Mouse (Mus musculus): ENCODE measurements around the gene Urod. TPM values are rescaled to one million over a fixed set of nuclear protein-coding genes. Genes with fewer than 3 reads are reported as not detected.

Gene Urod
- 82.0 and 97.4 TPM in 2 replicates for polyA plus RNA-seq (2015; fragmentation: Nextera tagmentation; extraction: Ambion mirVana)

DNA sequence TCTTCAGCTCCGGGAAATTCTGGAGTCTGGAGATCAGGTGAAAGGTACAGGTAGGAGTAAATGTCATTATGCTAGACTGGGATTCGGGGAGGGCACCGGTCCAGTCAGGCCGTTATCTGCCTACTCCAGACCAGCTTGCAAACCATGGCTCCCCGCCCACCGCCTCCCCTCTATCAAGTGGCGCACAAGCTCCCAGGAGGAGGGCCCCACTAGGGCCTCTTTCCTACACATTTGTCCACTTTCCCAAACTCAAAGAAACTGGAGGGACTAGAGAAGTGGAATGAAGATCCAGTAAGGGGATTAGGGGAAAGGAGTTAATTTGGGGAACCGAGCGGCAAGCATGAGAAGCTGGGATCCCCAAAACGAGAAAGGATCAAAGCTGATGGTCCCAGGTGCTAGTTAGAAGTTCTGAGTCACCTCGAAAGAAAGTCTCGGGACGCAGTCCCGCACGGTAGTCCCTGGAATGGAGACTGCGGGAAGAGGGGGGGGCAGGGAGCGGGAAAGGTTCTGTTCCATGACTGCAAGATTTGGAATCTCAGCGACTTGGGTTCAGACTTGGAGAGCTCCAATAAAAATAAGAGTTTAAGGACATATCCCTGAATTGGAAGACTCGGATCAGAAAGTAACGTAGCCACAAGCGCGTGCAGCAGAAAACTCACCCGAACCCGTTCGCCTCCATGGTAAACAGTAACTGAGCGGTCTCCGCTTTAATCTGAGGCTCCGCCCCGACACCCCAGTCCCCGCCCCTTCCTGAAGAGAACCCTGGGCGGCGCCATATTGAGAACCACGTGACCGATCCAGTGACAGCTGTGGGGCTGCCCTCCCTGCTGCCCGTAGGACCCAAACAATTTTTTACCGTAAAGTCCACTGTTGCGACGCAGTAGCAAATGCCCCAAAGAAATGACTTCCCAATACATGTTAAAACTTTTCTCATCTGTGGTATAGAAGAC is at the start of gene Urod:
TSS of gene Urod (minus strand) at position 742 of the 950 bp plus-strand sequence.
- under 1% methylated on average over 38 of the region's 38 CpGs for WGBS
- 0 out of 2 replicates have a peak, but pooled peaks cover 7% of the 10 kb centered on the region for H3K36me3 ChIP-seq

DNA sequence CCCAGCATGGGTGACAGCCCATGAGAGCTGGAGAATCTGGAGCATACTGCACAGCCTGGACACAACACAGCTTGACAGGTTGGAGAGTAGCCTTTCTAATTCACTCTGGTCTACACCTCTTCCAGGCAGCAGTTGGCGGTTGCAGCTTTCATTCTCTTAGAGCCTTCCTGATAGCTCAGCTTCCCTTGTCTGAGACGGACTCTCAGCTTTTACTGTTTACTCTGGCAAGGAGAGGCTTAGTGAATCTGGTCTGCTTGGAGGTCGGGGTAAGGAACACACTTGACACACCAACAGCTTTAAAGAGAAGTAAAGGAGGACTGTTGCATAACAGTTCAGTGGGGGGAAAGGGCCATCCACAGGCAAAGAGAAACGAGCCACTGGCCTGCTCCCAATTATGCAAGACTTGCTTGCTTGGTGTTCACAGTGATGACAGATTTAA is 47.1 kb upstream of the Urod start:
- Histone ChIP-seq H3K4me2 (no peak overlapping the region), H3K4me1 (peaks cover 10% of the 10 kb centered on the region; the same call in 1 of the 2 replicates), H3K27me3 (replicated peaks) (no peaks in the 10 kb centered on the region), H3K9me3 (no peaks in the 10 kb centered on the region), H3K9ac (no peak overlapping the region), H3K4me3 (replicated peaks) (no peak overlapping the region), H3K36me3 (no peaks in the 10 kb centered on the region), H3K27ac (peak overlapping the region; percentile 38; the same call in 1 of the 2 replicates)
- 42% methylated on average over 4 of the region's 4 CpGs for WGBS
- ATAC-seq (ENCODE audit: insufficient read depth, low FRiP score, low read depth): no peak

More for the DNA sequence above, at the start of gene Urod:
- H3K27me3 ChIP-seq (replicated peaks): no peaks in the 10 kb centered on the region
- peak within 1 kb of the TSS; percentile 69; the same call in 1 of the 2 replicates for H3K27ac ChIP-seq
- H3K9ac ChIP-seq: peak within 1 kb of the TSS; percentile 67
- ATAC-seq (ENCODE audit: insufficient read depth, low FRiP score, low read depth): peak; percentile 91
- H3K4me1 ChIP-seq: peaks cover 25% of the 10 kb centered on the region
- H3K4me2 ChIP-seq: peak within 1 kb of the TSS; percentile 95
- no peaks in the 10 kb centered on the region for H3K9me3 ChIP-seq
- peak within 1 kb of the TSS; percentile 89 for H3K4me3 ChIP-seq (replicated peaks)

DNA sequence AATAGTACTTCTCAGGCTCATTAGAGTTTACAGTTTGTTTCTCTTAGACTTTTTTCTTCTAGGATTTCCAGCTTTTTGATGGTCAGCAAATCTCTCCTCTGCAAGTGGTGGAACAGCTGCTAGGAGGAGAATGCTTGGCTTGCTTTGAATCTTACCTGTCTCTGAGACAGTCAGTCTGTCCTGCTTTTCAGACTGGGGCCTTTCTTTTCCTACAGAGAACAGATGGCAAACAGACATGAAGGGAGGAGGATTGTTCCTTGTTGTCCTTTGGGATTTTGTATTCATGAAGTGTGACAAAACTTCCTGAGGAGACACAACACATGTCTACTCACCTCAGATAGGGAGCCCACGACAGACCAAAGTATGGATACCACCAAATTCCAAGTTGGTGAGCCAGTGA is 46.6 kb upstream of the Urod start:
- no peaks in the 10 kb centered on the region for H3K36me3 ChIP-seq
- H3K4me2 ChIP-seq: no peak overlapping the region
- H3K9me3 ChIP-seq: no peaks in the 10 kb centered on the region
- H3K27me3 ChIP-seq (replicated peaks): no peaks in the 10 kb centered on the region
- H3K9ac ChIP-seq: no peak overlapping the region
- H3K4me1 ChIP-seq: peaks cover 10% of the 10 kb centered on the region; the same call in 1 of the 2 replicates
- no peak for ATAC-seq (ENCODE audit: insufficient read depth, low FRiP score, low read depth)
- H3K4me3 ChIP-seq (replicated peaks): no peak overlapping the region
- 51% methylated on average over 1 of the region's 1 CpGs for WGBS
- H3K27ac ChIP-seq: peak overlapping the region; percentile 38; the same call in 1 of the 2 replicates

DNA sequence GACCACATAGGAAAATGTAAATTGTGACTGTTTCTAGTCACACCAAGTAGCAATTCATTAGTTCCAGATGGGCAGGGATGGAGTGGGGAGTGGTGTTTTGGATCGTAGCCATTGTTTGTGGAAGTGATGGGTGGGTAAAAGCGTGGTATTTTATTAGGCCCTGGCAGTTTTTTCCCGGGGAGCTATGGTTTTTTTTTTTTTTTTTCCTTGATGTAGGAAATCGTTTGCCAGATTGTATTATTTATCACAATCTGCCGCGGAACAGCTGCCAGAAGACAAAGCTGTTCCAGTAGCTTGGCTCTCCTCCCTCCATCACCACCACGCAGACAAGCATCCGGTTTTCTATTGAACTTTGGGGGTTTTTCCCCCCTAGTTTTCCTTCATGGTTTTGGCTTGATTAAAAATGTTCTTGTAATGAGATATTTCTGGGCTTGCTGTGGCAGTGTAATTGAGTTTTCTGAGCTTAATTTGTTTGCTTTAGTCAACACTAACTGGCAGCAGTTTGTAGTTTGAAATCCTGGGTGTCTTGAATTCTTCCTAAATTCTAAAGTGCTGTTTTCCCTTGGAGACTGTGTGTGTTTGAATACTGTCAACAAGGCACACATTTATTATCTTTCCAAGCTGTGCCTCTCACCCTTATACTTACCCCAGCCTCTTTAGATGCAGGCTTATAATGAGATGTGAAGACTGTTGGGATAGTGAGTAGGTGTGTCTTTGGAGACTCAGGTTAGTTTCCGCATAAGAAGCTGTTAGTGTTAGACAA is 45.9 kb upstream of the Urod start:
- H3K4me2 ChIP-seq: no peak overlapping the region
- H3K4me1 ChIP-seq: peaks cover 10% of the 10 kb centered on the region; the same call in 1 of the 2 replicates
- H3K36me3 ChIP-seq: no peaks in the 10 kb centered on the region
- H3K4me3 ChIP-seq (replicated peaks): no peak overlapping the region
- H3K27me3 ChIP-seq (replicated peaks): no peaks in the 10 kb centered on the region
- no peak overlapping the region for H3K9ac ChIP-seq
- no peaks in the 10 kb centered on the region for H3K9me3 ChIP-seq
- ATAC-seq (ENCODE audit: insufficient read depth, low FRiP score, low read depth): no peak
- WGBS: 29% methylated on average over 9 of the region's 9 CpGs
- peak overlapping the region; percentile 52 for H3K27ac ChIP-seq

DNA sequence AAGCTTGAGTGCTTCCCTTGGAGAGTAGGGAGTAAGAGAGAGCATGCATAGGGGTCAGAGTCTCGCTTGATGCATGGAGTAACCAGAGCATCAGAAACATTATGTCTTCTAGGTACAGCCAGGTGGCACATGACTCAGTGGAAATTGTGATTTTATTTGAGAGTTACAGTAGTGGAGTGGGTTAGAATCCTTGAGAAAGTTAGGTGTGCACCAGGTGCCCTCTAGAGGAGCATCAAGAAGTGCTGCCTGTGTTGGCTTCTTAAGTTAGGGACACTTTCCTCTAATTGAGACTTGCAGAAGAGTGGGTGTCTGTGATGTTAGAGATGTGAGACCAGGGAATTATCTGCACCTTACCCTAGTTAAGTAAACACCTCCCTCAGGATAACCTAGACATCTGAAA is 36.9 kb upstream of the Urod start:
- no peaks in the 10 kb centered on the region for H3K27me3 ChIP-seq (replicated peaks)
- H3K27ac ChIP-seq: no peak overlapping the region
- no peak overlapping the region for H3K9ac ChIP-seq
- no peak for ATAC-seq (ENCODE audit: insufficient read depth, low FRiP score, low read depth)
- H3K36me3 ChIP-seq: peaks cover 8% of the 10 kb centered on the region; the same call in 1 of the 2 replicates
- H3K4me1 ChIP-seq: no peaks in the 10 kb centered on the region
- no peaks in the 10 kb centered on the region for H3K9me3 ChIP-seq
- no peak overlapping the region for H3K4me3 ChIP-seq (replicated peaks)
- H3K4me2 ChIP-seq: no peak overlapping the region
- WGBS: 86% methylated on average over 1 of the region's 1 CpGs

DNA sequence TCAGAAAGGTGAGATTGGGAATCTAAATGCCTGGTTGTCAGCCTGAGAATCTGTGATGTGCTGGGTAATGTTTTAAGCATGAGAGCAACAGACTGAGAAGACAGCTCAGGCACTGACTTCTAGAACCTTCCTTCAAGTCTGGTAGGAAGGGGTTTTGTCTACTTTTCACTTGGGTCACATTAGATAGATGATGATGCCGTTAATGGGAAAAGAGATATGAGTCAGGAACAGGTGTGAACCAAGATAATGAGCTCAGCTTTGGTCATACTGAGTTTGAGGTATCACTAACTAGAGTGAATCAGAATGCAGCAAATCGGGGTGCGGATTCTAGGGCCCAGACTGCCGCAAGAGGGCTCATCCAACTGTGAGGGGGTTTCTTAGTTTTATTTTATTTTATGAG is 29.3 kb upstream of the Urod start:
- no peak for ATAC-seq (ENCODE audit: insufficient read depth, low FRiP score, low read depth)
- Histone ChIP-seq H3K27me3 (replicated peaks) (no peaks in the 10 kb centered on the region), H3K4me2 (no peak overlapping the region), H3K27ac (no peak overlapping the region), H3K4me3 (replicated peaks) (no peak overlapping the region), H3K36me3 (peaks cover 19% of the 10 kb centered on the region; the same call in 1 of the 2 replicates), H3K4me1 (0 out of 2 replicates have a peak, but pooled peaks cover 7% of the 10 kb centered on the region), H3K9me3 (no peaks in the 10 kb centered on the region), H3K9ac (no peak overlapping the region)
- 94% methylated on average over 4 of the region's 4 CpGs for WGBS

DNA sequence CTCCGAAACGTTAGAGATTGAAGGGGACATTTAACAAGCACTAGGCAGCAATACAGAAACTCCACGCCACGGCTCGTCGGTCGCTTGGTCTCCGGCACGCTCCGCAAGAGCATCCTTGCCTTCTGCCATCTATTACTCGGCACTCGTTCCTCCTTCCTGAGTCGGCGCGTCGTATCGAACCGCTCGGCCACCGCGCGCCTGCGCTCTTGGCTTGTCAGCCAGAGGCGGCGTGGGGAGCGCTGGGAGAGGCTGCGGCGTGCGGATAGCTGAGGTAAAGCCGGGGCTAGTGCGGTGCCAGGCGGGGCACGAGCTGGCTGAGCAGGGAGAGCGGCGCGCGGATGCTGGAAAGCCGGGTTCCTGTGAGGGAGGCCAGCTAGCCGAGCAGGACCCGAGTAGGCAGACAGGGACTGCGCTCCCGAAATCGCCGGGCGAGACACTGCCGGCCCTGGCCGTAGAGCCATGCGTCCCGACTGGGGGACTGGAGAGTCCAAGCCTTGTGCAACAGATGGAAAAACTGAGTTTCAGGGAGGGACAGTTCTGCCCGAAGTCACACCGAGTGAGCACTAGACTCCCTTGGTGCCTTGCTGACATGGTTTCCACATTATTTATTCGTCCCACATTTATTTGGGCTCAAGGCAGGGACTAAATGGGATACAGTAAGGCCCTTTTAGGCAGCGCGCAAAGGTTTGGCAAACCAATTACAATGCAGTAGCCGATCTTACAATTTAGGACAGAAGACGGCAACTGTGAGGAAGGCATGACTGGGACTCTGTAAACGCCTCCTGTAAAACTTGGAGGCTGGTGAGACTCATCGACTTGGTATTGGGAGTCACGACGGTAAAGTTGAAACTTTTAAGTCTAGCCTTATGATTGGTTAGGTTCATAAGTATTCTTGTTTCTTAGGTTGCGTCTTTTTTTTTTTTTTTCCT is 25.3 kb upstream of the Urod start, which contains the start of gene Eif2b3:
TSS of gene Eif2b3 (plus strand) at position 197 of the 929 bp plus-strand sequence.
- no peaks in the 10 kb centered on the region for H3K9me3 ChIP-seq
- ATAC-seq (ENCODE audit: insufficient read depth, low FRiP score, low read depth): peak; percentile 96
- H3K27ac ChIP-seq: peak within 1 kb of the TSS; percentile 12; the same call in 1 of the 2 replicates
- H3K9ac ChIP-seq: peak within 1 kb of the TSS; percentile 81
- peaks cover 14% of the 10 kb centered on the region; the same call in 1 of the 2 replicates for H3K36me3 ChIP-seq
- H3K4me2 ChIP-seq: peak within 1 kb of the TSS; percentile 66
- WGBS: under 1% methylated on average over 61 of the region's 61 CpGs
- H3K4me1 ChIP-seq: 0 out of 2 replicates have a peak, but pooled peaks cover 7% of the 10 kb centered on the region
- no peaks in the 10 kb centered on the region for H3K27me3 ChIP-seq (replicated peaks)
- H3K4me3 ChIP-seq (replicated peaks): peak within 1 kb of the TSS; percentile 76

DNA sequence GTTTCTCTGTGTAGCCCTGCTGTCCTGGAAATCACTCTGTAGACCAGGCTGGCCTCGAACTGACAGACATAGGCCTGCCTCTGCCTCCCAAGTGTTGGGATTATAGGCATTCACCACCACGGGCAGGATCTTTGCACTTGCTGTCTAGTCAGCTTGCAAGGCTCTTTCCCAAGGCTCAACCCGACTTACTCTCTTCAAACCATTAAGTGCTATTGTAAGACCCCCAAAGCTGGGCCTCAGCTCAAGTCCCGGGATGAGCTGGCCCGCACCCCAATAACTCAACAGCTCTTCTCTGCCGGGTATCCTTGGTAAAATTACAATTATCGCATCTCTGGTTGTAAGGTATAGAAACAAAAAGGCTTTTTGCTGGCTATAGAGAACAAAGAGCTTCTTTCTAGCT is 24.1 kb upstream of the Urod start:
- 0 out of 2 replicates have a peak, but pooled peaks cover 7% of the 10 kb centered on the region for H3K4me1 ChIP-seq
- no peak overlapping the region for H3K4me2 ChIP-seq
- peaks cover 8% of the 10 kb centered on the region; the same call in 1 of the 2 replicates for H3K36me3 ChIP-seq
- H3K9ac ChIP-seq: no peak overlapping the region
- WGBS: 80% methylated on average over 7 of the region's 7 CpGs
- no peak overlapping the region for H3K27ac ChIP-seq
- H3K27me3 ChIP-seq (replicated peaks): no peaks in the 10 kb centered on the region
- ATAC-seq (ENCODE audit: insufficient read depth, low FRiP score, low read depth): no peak
- H3K9me3 ChIP-seq: no peaks in the 10 kb centered on the region
- H3K4me3 ChIP-seq (replicated peaks): no peak overlapping the region

DNA sequence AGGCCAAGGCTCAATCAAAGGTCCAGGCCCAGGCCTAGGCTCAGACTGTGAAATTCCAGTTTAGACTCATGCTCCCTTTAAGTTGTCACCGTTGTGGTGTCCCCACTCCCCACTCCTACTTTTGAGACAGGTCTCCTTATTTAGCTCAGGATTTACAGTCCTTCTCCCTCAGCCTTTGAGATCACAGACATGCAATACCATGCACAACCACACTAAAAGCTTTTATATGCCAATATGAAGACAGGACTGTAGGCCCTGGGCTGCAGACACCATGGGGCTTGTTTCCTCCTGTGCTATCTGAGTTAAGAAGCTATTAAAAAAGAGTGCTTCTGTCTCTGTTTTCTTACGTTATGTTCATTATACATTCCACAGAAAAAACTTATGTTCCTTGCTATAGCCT is 23.5 kb upstream of the Urod start:
- H3K27me3 ChIP-seq (replicated peaks): no peaks in the 10 kb centered on the region
- WGBS: 92% methylated on average over 2 of the region's 2 CpGs
- ATAC-seq (ENCODE audit: insufficient read depth, low FRiP score, low read depth): no peak
- H3K27ac ChIP-seq: no peak overlapping the region
- no peak overlapping the region for H3K9ac ChIP-seq
- no peak overlapping the region for H3K4me3 ChIP-seq (replicated peaks)
- H3K36me3 ChIP-seq: peaks cover 4% of the 10 kb centered on the region; the same call in 1 of the 2 replicates
- 0 out of 2 replicates have a peak, but pooled peaks cover 7% of the 10 kb centered on the region for H3K4me1 ChIP-seq
- no peak overlapping the region for H3K4me2 ChIP-seq
- H3K9me3 ChIP-seq: no peaks in the 10 kb centered on the region

DNA sequence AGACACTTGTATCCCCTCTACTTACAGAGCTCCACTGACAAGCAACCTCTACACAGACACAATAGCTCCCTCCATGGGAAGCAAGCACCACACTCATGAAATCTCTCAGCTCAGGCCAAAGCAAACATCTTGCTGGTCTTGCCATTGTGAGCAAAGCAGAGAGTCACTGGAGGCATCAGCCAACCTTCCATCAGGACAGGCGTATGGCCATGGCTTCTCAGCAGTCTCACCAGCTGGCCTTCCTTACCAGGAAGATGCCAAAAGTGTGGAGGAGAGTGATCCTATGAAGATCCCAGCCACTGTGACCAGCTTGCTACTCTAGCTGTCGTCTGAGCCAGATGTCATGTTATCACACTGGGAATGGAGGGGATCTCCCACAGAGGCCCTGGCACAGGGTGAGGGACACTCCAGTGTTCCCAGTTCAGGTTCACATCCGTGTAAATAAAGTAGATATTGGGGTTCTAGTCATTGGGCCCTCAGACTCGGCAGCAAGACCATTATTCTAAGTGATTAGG is 20.7 kb upstream of the Urod start:
- Histone ChIP-seq H3K9me3 (no peaks in the 10 kb centered on the region), H3K4me1 (0 out of 2 replicates have a peak, but pooled peaks cover under 1% of the 10 kb centered on the region), H3K9ac (no peak overlapping the region), H3K36me3 (no peaks in the 10 kb centered on the region), H3K4me2 (no peak overlapping the region), H3K27ac (no peak overlapping the region), H3K27me3 (replicated peaks) (no peaks in the 10 kb centered on the region), H3K4me3 (replicated peaks) (no peak overlapping the region)
- ATAC-seq (ENCODE audit: insufficient read depth, low FRiP score, low read depth): no peak
- WGBS: 56% methylated on average over 4 of the region's 4 CpGs

Measured in stomach, embryonic 15.5 days (tissue).